Mouse (Mus musculus): ENCODE measurements around the gene Zfyve26. TPM values are rescaled to one million over a fixed set of nuclear protein-coding genes. Genes with fewer than 3 reads are reported as not detected.

Zfyve26 gene
- polyA plus RNA-seq, 1 experiment = 0.32 TPM

DNA sequence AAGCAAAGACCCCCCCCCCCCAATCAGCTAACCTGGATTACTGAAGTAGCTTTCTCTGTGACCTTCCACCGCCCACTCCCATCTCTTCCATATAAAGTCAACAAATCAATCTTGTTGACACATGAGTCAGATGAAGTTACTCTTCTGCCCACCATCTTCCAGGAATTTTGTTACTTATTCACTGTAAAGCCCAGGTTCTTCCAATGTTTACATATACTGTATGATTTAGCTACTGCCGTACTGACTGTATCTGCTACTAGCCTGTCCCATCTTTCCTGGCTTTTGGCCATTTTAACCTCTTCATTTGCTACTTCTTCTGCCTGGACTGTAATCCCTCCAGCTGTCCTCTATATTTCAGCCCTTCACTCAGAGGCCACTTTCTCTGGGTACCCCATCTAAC lies 54.1 kb downstream of the Zfyve26 start:
- H3K36me3 ChIP-seq (ENCODE audit: control insufficient read depth) = peaks cover 89% of the 10 kb centered on the region
- no peak overlapping the region for H3K4me3 ChIP-seq (replicated peaks)
- no peaks in the 10 kb centered on the region for H3K9me3 ChIP-seq (ENCODE audit: control insufficient read depth, low read length)
- no peaks in the 10 kb centered on the region for H3K4me1 ChIP-seq (ENCODE audit: control insufficient read depth)
- no peaks in the 10 kb centered on the region for H3K27me3 ChIP-seq (ENCODE audit: control insufficient read depth)
- no peak for TF ChIP-seq GATA1 (IDR thresholded peaks at IDR 0.05; ENCODE audit: low read length)
- TF ChIP-seq TAL1 (IDR thresholded peaks at IDR 0.05; ENCODE audit: low read length) = no peak

DNA sequence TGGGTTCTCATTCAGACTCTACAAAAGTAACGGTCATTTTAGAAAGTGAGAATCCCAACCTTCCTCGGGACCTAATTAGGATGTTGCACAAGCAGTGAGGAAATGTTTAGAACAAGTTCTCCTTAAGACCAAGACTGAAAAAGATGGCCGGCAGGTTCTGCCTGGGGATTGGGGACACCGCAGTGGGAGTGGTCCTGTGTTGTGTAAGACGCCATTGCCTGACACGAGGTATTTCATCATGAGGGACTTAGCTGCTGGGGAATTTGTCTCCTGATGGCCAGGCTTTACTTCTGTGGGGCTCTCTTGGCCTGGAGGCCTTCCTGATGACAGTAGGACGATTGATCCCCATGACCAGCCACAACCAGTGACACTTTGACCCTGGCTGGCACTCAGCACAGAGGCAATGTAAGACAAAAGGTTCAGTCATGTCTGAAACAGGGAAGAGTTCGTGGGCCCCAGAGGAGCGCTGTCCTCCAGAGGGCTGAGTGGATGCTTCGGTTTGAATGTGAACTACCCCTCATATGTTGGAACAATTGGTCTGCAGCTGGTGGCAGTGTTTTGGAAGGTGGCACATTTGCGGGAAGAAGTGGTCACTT lies 60.5 kb downstream of the Zfyve26 start:
- Histone ChIP-seq H3K4me3 (replicated peaks) (no peak overlapping the region), H3K36me3 (ENCODE audit: control insufficient read depth) (peaks cover 71% of the 10 kb centered on the region)

DNA sequence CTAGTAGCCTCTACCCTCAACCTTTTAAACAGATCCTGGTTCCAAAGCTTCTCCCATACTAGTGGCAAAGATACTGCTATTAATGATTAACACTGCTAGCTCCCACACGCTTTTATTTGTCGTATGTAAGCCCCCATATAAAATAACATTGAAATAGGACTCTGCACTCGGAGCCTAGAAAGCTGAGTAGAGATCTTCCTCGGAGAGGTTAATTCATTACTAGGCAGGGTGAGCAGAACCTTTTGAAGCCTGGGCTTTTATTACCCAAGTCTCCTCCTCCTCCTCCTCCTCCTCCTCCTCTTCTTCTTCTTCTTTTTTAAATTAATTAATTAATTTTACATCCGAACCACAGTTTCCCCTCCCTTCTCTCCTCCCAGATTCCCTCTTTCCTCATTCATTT lies 78.6 kb downstream of the Zfyve26 start:
- Histone ChIP-seq H3K4me3 (replicated peaks) (no peak overlapping the region), H3K9me3 (ENCODE audit: control insufficient read depth, low read length) (no peaks in the 10 kb centered on the region), H3K4me1 (ENCODE audit: control insufficient read depth) (no peaks in the 10 kb centered on the region), H3K36me3 (ENCODE audit: control insufficient read depth) (no peaks in the 10 kb centered on the region), H3K27me3 (ENCODE audit: control insufficient read depth) (no peaks in the 10 kb centered on the region; the same call in 1 of the 2 replicates)
- TF ChIP-seq GATA1 (IDR thresholded peaks at IDR 0.05; ENCODE audit: low read length) (no peak), TAL1 (IDR thresholded peaks at IDR 0.05; ENCODE audit: low read length) (no peak)

More for the DNA sequence above, 60.5 kb downstream of the Zfyve26 start:
- Histone ChIP-seq H3K9me3 (ENCODE audit: control insufficient read depth, low read length) (no peaks in the 10 kb centered on the region), H3K27me3 (ENCODE audit: control insufficient read depth) (no peaks in the 10 kb centered on the region), H3K4me1 (ENCODE audit: control insufficient read depth) (no peaks in the 10 kb centered on the region)
- TF ChIP-seq GATA1 (IDR thresholded peaks at IDR 0.05; ENCODE audit: low read length) = no peak
- no peak for TF ChIP-seq TAL1 (IDR thresholded peaks at IDR 0.05; ENCODE audit: low read length)

DNA sequence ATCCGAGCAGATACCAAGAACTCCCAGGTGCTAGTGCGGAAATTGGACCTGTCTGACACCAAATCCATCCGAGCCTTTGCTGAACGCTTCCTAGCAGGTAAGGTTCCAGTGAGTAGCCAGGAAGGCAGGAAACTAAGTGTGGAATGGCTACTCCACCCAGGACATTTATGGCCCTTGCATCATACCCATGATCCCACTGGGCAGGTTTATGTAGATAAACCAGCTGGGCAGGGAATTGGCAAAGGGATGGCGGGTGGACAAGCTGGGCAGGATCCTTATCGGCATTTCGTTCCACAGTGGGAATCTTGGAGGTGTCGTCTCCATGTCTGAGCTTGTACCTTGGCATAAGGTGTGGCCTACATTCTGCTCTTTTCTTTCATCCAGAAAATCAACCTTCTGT lies 84.7 kb downstream of the Zfyve26 start:
- TF ChIP-seq GATA1 (IDR thresholded peaks at IDR 0.05; ENCODE audit: low read length) (no peak), TAL1 (IDR thresholded peaks at IDR 0.05; ENCODE audit: low read length) (no peak)
- Histone ChIP-seq H3K4me1 (ENCODE audit: control insufficient read depth) (peaks cover 6% of the 10 kb centered on the region), H3K9me3 (ENCODE audit: control insufficient read depth, low read length) (no peaks in the 10 kb centered on the region), H3K4me3 (replicated peaks) (no peak overlapping the region), H3K36me3 (ENCODE audit: control insufficient read depth) (no peaks in the 10 kb centered on the region), H3K27me3 (ENCODE audit: control insufficient read depth) (no peaks in the 10 kb centered on the region; the same call in 1 of the 2 replicates)

DNA sequence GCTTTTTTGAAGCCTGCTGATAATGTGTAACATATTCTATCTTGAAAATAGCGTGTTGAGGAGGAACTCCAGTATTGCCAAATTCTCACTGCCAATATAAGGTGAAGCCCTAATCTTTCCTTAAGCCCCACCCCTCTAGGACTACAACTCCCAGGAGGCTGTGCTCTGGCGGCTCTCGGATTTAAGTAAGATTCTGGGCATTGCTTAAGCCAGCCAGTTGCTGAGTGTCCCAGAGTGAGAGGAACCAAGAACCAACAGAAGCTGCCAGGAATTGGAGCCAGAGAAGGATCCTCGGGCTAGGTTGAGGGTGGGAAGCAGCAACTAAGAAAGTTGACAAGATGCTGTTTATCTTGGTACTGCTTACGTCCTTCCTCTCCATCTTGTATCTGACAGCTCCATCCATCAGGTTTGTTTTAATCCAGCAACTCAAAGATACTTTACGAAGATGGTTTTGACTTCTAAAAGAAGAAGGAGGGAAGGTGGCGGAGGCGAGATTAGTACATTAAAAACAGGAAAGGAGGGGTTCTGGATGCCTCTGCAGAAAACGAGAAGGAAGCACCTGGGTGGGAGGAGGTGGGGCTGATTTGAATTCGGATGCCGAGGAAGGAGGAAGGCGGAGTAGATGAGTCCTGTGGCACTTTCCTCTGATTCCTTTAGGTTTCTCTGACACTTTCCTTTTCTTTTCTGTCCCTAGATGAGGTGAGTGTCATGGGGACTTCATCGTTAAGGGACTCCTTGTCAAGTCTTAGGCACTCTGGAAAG lies 87.2 kb downstream of the Zfyve26 start, which contains the start of gene Rdh12:
Gene Rdh12 (plus strand): TSS at position 212 of the 762 bp plus-strand sequence.
- Histone ChIP-seq H3K9me3 (ENCODE audit: control insufficient read depth, low read length) (no peaks in the 10 kb centered on the region), H3K27me3 (ENCODE audit: control insufficient read depth) (peaks cover 3% of the 10 kb centered on the region; the same call in 1 of the 2 replicates), H3K36me3 (ENCODE audit: control insufficient read depth) (no peaks in the 10 kb centered on the region), H3K4me1 (ENCODE audit: control insufficient read depth) (peaks cover 6% of the 10 kb centered on the region), H3K4me3 (replicated peaks) (peak within 1 kb of the TSS; percentile 48)
- no peak for TF ChIP-seq GATA1 (IDR thresholded peaks at IDR 0.05; ENCODE audit: low read length)

DNA sequence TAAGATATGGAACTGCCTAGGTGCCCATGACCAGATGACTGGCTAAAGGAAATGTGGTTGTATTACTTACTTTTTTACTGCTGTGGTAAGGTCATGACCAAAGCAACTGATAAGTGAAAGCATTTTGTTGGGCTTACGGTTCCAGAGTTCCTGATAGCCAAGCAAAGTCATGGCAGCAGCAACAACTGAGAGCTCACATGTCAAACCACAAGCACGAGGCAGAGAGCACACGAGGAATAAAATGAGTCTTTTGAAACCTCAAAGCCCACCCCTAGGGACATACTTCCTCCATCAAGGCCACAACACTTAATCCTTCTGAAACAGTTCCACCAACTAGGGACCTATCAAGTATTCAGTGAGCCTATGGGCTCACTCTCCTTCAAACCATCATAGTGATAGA lies 94.2 kb downstream of the Zfyve26 start:
- H3K36me3 ChIP-seq (ENCODE audit: control insufficient read depth) = no peaks in the 10 kb centered on the region
- H3K4me3 ChIP-seq (replicated peaks) = no peak overlapping the region
- peaks cover 2% of the 10 kb centered on the region for H3K4me1 ChIP-seq (ENCODE audit: control insufficient read depth)
- peaks cover 3% of the 10 kb centered on the region; the same call in 1 of the 2 replicates for H3K27me3 ChIP-seq (ENCODE audit: control insufficient read depth)
- H3K9me3 ChIP-seq (ENCODE audit: control insufficient read depth, low read length) = no peaks in the 10 kb centered on the region
- TF ChIP-seq GATA1 (IDR thresholded peaks at IDR 0.05; ENCODE audit: low read length) (no peak), TAL1 (IDR thresholded peaks at IDR 0.05; ENCODE audit: low read length) (no peak)

DNA sequence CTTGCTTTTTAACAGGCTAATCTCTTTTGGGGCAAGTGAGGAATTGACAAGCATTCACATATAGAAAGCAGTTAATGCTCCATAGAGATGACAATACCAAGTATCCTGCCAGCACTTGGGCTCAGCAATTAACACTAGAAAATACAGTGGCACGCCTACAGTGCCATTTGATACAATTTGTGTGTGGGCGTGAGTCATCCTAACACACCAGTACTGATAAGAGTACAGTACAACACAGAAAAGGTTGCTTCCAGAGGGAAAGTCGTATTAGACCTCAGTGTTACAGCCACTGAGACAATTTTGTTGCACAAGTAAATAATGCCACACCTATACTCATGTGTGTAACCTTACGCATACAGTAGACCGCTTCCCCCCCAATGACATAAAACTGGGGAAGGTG lies 99.0 kb downstream of the Zfyve26 start:
- no peaks in the 10 kb centered on the region for H3K36me3 ChIP-seq (ENCODE audit: control insufficient read depth)
- no peaks in the 10 kb centered on the region for H3K27me3 ChIP-seq (ENCODE audit: control insufficient read depth)
- H3K4me3 ChIP-seq (replicated peaks) = no peak overlapping the region
- H3K4me1 ChIP-seq (ENCODE audit: control insufficient read depth) = peaks cover 3% of the 10 kb centered on the region
- no peaks in the 10 kb centered on the region for H3K9me3 ChIP-seq (ENCODE audit: control insufficient read depth, low read length)
- no peak for TF ChIP-seq TAL1 (IDR thresholded peaks at IDR 0.05; ENCODE audit: low read length)
- no peak for TF ChIP-seq GATA1 (IDR thresholded peaks at IDR 0.05; ENCODE audit: low read length)

DNA sequence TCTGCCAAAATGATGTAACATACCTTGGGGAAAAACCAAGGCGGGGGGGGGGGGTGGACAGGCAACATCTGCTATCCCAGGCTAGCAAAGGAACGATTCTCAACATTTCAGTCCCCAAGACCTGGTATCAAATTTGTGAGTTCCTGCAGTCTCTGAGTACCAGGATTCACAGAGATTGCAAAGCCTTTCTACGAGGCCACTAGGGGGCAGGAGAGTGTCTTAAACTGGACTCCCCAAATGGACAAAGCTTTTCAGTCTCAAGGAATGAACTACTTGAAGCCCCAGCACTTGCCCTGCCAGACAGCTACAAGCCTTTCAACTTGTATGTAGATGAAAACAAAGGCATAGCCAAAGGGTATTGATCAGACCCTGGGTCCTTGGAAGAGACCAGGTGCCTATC lies 102.7 kb downstream of the Zfyve26 start:
- Histone ChIP-seq H3K4me1 (ENCODE audit: control insufficient read depth) (peaks cover 29% of the 10 kb centered on the region), H3K36me3 (ENCODE audit: control insufficient read depth) (peaks cover 12% of the 10 kb centered on the region), H3K4me3 (replicated peaks) (no peak overlapping the region), H3K9me3 (ENCODE audit: control insufficient read depth, low read length) (no peaks in the 10 kb centered on the region), H3K27me3 (ENCODE audit: control insufficient read depth) (no peaks in the 10 kb centered on the region)
- TF ChIP-seq GATA1 (IDR thresholded peaks at IDR 0.05; ENCODE audit: low read length) (no peak), TAL1 (IDR thresholded peaks at IDR 0.05; ENCODE audit: low read length) (no peak)

DNA sequence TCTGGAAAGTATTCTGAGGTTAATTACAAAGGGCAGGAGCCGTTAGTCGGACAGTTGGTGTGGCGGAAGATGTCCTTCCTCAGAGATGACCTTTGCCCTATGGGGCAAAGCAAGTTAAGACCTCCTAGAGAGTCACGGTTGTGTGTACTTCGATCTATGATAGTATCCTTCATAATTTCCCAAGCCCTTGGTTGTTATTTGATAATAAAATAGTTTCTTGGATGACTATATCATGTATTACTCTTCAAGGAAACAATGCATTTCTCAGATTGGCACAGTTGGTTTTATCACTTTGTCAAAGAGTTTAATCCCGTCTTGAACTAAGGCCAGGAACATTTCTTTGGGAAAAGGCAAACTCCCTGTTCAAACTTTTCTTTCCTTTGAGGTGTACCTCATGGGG lies 103.9 kb downstream of the Zfyve26 start, which contains the start of gene Rdh11:
Gene Rdh11 (minus strand): TSS at position 101 of the 400 bp plus-strand sequence.
- peaks cover 24% of the 10 kb centered on the region for H3K36me3 ChIP-seq (ENCODE audit: control insufficient read depth)

More for the DNA sequence above, 103.9 kb downstream of the Zfyve26 start, which contains the start of gene Rdh11:
- TF ChIP-seq TAL1 (IDR thresholded peaks at IDR 0.05; ENCODE audit: low read length) = no peak
- no peak for TF ChIP-seq GATA1 (IDR thresholded peaks at IDR 0.05; ENCODE audit: low read length)
- H3K4me3 ChIP-seq (replicated peaks) = peak within 1 kb of the TSS; percentile 84
- H3K27me3 ChIP-seq (ENCODE audit: control insufficient read depth) = no peaks in the 10 kb centered on the region
- H3K9me3 ChIP-seq (ENCODE audit: control insufficient read depth, low read length) = no peaks in the 10 kb centered on the region
- peaks cover 31% of the 10 kb centered on the region for H3K4me1 ChIP-seq (ENCODE audit: control insufficient read depth)

Data from erythroblast, embryonic 14.5 days (primary cell).